Mouse (Mus musculus) spleen, postnatal 36 days (tissue): ENCODE data around the gene Stac3.

Experiments used
- DNase-seq, 2 experiments: peaks; one replicate each; pipeline ENCODE4 v3.0.0; 2022; ENCODE audit warnings: low spot score in 2 of 2, mixed read lengths in 1 of 2

Stac3 gene

DNA sequence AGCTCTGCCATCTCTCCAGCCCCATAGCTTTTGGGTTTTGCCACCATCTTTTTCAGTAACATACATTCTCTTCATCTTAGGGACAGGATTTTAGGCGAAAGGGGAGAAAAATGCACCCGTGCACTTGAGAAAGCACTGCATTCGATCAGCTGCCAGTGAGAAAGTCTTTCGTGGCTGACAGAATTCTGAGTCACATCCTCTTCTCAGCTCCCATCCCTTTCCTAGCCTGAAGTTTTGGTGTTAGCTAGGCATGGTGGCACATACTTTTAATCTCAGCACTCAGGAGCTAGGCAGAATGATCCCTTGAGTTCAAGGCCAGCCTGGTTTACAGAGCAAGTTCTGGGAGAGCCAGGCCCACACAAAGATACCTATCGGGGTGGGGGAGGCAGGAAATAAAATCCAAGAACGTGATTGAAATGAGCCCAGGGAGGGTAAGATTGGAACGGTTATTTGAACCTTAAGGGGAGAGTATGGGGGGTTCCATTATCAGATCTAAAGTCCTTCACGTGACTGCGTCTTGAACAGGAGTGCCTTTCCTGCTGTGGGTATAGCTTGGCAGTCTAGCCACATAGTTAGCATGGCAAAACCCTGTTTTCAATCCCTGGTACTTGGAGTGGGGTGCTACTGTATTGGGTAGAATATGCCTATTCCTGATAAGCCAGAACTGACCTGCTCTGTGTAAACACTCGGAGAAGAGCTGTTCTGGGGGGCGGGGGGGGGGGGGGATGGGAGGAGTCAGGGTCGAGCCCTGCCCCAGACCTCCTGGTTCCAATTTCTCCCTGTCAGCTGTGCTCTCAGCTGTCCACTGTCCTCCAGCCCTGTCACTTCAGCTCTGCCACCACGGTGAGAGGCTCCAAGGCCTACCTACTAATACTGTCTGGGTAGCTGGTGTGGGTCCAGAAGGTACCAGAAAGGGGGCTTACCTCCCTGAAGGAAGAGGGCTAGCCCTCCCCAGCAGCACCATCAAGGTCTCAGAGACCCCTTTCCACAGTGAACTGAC, at the start of gene Stac3:
TSS of gene Stac3 (plus strand) at position 793 of the 1,000 bp plus-strand sequence.
- DNase-seq, result no peak

DNA sequence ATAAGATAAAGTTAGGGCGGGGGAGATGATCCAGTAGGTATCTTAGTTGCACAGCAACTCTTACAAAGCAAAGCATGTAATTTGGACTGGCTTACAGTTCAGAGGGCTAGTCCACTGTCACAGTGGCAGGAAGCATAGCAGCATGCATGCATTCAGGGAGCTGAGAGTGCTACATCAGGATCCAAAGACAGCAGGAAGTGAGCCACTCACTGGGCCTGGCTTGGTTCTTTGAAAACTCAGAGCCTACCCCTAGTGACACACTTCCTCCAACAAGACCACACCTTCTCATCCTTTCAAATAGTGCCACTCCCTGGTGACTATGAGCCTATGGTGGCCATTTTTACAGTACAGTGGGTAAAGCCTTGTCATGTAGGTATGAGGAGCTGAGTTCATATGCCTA, 47.8 kb upstream of the Stac3 start:
- no peak for DNase-seq

DNA sequence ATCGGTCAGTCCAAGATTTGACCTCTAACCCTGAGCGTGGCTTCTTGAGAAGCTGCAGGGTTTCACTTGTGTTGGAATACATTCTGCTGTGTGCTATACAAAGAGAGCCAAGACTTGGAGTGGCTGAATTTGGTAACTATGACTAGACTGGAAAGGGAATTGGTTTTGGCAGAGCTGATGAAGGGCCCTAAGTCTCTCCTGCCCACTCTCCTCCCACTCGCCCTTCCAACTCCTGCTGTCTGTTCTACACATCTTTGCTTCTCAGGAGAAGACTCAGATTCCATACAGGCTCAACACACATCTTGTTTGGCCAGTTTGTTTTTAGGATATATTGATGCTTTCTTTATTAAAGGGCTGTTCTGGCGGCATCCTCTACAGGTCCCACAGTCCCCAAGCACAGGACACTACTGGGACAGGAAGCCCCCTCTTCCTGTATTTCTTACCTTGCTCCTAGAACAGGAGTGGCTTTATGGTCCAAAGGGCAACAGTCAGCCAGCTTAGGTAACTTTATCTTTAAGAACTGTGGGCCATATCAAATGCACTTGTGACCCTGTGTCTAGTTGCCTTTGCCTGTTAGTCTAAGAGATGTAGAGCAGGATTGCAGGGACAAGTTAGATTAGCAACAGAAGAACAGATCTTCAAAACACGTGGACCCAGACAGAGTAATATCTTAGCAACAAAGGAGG, 38.9 kb upstream of the Stac3 start:
- no peak for DNase-seq

DNA sequence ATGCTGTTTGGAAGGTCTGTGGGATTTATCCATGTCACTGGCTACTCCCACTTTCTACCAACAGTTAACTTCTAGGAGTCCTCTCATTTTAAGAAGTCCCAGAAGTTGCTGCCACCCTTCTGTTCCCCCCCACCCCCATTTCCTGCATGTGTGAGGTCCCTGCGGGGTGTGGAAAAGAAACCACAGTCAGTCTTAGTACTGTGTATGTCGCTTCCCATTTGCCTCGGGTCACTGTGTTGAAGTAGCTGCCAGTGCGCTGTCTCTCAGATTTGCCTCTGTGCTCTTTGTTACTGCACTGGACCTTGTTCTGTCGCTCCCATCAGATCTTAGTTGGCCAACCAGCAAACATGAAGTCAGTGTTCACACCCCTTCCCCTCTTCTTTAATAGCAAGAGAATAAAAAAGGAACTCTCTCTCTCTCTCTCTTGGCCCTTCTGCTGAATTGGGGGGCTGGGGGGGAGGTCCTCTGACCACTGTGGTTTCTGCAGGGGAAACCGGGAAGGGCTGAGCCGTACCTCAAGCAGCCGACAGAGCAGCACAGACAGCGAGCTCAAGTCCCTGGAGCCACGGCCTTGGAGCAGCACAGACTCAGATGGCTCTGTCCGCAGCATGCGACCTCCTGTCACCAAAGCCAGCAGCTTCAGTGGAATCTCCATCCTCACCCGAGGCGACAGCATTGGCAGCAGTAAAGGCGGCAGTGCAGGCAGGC, 30.1 kb upstream of the Stac3 start:
- peak in 1 of 2 experiments; percentile 2 for DNase-seq

DNA sequence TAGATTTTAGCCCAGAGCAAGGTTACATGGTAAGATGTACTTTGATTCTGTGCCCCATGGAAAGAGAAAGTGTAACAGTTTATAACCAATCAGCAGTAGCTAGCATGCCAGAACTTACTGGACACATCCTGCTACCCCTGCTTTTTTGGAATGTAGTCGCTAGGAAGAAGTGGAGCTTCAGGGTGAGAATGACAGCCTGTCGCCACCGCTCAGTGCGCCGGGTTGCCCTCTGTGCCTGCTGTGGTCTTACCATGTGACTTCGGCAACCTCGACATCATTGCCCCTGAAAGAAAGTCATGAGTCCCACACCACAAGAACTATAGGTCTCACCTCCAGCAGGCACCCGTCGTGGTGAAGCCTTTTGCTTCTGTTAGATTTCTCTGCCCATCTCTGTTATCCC, 28.8 kb upstream of the Stac3 start:
- DNase-seq, result no peak

DNA sequence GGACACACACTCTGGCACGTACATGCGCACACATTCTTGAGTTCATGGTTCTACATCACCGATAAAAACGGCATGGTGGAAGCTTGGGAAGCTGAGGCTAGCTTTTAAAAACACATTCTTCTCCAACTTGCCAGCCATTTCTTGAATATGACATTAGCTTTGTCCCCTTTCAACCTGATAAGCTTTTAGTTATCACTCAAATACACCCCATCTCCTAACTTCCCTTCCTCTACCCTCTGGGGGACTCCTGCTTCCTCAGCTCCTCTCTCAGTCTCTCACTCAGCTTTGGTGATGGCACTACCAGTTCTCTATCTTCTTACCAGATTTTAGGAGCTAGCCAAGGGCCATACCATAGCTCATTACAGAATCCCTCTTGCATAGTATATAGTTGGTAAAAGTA, 26.3 kb upstream of the Stac3 start:
- DNase-seq, result no peak

DNA sequence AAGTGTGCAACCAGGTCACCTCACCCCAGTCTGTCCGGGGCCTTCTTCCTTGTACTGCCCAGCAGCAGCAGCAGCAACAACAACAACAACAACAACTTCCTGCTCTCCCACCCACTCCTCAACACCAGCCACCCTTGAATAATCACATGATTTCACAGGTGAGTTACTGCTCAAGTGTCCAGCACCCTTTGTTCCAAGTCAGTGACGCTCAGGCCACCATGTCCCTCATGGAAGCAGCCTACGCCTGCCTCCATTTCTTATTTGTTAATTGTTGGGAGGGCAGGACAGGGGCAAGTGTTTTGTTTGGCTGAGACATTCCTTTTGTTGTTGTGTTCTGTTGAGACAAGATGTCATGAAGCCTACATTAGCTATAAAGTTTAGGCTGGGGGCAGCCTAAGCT, 24.9 kb upstream of the Stac3 start:
- no peak for DNase-seq

DNA sequence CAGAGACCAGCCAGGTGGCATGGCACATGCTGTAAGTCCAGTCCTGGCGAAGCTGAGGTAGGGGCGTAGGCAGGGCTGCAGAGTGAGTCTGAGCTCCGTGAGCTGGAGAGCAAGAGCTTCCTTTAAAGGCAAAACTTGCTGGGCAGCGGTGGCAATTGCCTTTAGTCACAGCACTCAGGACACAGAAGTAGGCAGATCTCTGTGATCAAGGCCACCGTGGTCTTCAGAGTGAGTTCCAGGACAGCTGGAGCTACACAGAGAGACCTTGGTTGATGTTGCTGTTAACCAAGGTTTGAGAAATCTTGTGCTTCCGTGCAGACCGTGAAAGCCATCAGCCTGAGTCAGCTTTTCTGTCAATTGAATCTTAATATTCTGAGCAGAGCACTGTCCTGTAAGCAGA, 24.2 kb upstream of the Stac3 start:
- DNase-seq, result no peak

DNA sequence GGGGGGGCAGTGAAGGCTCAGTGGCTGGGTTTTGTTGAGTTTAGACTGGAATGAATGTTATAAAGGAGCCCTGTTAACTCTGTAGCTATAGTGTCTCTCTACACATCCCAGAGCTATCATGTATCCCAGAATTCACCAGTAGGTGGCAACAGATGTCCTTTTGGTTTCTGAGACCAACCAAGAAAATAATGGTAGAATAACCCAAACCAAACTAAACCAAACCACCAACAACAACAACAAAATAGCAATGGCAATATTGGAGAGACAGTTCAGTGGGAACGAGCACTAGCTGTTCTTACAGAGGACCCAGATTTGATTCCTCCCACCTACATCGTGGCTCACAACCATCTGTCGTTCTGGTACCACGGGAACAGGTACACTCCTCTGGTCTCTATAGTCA, 22.4 kb upstream of the Stac3 start:
- no peak for DNase-seq

DNA sequence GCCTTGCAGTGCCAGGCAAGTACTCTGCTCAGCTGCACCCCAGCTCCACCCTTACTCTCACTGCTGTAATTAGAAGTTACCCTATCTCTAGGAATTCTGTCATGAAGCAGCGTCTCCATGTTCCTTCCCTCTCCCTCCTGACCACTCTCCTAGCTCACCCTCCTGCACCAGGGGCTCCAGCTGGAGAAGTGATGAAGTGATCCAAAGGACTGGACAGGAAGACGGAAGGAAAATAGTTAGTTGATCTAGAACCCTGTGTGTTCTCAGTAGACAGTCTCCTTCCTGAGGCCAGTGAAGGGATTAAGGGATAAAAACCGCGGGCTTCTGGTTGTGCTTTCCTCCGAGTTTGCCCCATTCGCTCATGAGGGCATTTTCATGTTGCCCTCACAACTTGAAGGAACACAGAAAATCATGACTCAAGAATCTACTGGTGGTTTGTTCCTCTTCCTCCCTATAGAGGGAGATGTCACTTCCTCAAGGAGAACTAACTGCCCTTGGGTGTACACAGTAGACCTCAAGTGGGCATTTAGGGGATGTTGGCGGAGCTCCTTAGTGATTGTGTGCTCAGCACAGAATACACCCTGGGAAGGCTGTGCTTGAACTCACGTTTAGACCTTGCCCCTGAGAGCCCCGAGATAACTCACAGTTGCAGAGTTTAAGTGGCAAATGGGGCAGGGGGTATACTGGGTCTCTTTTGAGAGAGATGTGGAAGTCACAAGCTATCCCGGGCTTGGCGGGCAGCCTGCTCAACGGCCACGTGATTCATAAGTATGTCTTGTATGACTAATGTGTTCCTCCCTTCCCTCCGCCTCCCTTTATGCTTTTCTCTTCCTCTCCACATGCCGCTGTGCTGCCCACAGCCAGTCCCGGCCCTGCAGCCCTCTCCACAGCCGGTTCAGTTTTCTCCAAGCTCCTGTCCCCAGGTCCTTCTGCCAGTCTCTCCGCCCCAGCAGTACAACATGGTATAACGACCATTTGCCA, 20.4 kb upstream of the Stac3 start:
- peak; percentile 12 to 34 for DNase-seq

DNA sequence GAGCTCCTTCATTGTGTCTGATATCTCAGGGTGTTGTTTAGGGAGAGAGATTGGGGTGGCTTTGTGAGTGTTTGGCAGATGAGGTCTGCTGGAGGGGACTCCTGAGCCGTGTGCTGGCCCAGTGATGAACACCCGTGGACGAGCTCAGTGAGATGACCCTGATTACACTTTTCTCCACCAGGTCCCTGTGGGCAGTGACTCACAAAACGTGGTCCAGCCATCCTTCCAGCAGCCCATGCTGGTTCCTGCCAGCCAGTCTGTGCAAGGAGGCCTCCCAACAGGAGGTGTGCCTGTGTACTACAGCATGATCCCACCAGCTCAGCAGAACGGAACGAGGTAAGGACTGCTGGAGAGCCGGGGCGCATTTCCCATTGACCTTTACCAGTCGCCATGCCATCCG, 16.3 kb upstream of the Stac3 start:
- DNase-seq, result no peak

DNA sequence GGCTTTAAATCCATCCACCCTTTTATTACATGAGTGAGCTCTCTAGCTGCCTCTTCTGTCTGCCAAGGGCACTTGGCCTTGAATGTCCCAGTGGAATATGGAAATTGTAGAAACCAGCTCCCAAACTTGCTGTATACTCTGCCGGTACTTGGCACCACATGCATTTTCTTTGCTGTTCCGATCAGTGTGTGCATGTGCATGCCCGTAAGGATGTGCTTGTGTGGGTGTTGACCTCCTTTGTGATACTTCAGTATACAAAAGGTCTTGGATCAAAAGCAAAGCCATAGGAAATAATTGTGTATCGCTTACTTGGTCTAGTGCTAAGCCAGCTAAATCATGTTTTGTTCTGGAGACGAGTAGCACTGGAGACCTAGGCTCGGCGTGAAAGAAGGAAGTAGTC, 12.6 kb upstream of the Stac3 start:
- no peak for DNase-seq

DNA sequence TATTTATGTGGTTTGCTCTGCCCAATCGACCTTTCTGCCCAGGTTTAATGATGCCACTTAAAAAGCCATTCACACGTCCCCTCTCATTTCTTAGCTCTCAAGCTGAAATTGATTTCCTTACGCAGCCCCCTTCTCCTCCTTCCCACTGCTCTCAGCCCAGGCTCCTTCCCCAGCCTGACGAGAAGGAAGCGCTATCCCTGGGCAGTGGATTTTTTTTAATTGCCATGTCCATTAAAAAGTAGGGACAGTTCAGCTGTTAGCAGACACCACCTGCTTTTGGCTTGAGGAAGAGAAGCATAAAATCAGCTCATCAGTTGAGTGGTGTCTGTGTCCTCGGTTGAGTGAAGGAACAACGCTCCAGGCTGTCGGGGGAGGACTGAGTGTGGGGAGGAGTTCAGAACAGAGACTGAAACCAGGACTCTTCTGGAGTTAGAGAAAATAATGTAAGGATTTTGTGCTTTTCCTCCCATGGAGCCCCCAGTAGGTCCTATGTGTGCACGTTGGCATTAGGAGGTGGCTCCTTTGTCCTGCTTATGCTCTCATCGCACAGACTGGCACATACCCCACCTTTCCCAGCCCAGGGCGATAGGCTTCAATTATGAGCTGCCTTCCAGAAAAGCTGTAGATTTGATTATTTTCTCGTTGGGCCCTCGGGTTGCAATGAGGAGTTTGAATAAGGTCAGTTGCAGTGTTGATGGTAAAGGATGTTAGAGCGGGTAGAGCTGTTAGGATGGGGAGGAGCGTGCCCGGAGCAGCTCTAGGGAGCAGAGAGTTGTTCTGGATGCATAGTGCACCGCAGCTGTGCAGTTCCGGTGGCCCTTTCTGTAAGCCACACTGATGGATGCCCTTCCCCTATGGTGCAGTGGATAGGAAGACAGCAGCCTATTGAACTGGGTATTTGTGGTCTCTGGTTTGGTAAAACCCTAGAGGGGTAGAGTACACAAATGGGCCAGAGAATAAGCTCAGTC, 11.0 kb upstream of the Stac3 start:
- DNase-seq, result no peak

DNA sequence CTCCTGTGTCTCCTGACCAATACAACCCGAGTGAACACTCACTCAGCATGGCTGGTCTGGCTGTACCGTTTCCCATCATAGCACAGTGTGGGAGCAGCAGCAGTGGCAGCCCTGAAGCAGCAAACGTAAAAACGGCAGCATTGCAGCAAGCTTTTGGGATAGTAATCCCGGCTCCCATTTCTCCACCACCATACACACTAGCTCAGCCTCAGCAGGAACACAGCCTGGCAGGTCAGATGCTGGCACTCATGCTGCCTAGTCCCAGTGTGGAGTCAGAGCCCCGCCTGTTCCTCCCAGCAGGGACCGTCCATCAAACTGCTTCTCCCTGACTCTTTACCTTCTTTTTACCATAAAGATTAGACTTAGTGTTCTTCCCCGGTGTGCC, 10.4 kb upstream of the Stac3 start:
- no peak for DNase-seq

DNA sequence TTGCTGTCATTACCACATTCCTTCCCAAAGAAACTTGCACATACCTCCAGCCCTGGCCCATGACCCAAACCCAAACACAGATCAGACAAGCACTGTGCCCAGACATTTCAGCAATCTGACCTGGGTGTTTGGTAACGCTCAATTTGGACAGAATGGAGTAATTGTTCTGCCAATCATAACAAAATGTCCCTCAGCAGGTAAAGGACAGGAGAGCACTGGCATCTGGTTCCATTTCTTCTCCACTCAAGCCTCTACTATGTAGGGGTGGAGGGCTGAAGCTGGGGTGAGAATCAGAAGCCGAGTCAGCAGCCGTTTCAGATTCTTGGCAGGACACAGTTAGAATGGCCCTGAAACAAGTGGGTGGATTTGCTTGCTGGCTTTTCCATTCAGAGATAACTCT, 9.4 kb upstream of the Stac3 start:
- no peak for DNase-seq

DNA sequence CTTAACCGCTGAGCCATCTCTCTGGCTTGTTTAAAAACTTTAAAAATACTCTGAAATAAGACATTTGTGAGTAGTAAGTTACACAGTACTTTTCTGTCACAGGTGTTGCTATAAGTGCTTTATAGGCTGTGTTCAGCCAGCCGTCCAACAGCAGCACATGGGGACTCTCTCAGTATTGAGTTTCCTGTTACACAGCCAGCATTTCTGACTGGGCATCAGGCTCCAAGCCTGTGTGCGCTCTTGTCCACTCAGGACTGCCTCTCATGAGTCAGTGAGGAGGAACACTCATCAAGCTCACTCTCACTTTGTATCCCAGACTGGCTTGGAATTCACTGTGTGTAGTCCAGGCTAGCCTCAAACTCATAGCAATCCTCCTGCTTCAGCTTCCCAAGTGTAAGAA, 5.3 kb upstream of the Stac3 start:
- DNase-seq, result no peak

DNA sequence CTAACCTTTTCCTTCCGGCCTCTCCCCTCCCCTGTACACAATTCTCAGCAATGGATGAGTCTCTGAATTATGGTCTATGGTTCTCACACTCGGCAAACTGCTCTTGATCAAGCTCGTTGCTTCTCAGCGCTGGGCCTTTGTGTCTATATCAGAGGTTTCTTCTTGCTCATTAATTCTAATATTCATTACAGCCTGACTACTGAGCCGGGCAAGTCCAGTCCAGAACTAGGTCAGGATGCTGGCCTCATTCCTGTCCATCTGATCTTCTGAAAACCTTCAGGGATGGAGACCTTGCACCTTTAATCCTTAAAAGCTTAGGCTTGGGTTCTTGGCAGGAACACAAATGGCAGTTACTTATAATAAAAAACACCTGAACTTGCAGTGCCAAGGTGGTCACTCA, 2.0 kb upstream of the Stac3 start:
- no peak for DNase-seq

DNA sequence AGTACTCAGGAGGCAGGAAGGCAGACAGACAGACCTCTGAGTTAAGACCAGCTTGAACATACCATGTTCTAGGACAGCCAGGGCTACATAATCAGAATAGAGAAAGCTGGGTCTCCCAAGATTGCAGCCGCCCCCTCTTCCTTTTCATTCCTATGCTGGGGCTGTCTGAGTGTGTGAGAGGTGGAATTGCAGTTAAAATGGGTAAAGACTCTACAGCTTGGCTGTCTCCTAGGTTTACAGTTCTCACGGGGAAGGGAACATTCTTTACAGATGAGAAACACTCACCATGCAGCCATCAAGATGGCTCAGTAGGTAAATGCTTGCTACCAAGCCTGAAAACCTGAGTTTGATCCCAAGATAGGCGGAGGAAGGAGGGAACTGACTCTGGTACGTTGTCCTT, 1.4 kb upstream of the Stac3 start:
- DNase-seq, result no peak

DNA sequence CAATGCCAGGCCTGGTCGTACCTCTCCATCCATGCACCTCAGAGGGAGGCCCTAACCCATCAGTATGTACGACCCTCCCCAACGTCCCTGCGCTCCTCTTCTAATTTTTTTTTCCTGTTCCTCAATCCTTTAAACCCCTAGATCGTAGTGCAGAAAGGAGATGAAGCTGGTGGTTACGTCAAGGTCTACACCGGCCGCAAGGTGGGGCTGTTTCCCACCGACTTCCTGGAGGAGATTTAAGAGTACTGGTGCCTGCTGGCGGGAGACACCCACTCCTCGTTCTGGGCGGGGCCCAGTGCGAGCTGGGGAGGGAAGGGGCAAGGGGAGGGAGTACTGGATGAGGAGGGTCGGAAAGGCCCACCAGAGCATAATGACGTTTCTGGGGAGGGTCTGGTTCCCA, 6.8 kb downstream of the Stac3 start:
- peak; percentile 66 to 74 for DNase-seq
